Mouse (Mus musculus): ENCODE data around the gene Sipa1l1. TPM values are rescaled to one million over a fixed set of nuclear protein-coding genes. Genes with fewer than 3 reads are reported as not detected.

The Sipa1l1 gene
- polyA plus RNA-seq, 1 experiment from 2014 or later = 48.5 TPM

DNA sequence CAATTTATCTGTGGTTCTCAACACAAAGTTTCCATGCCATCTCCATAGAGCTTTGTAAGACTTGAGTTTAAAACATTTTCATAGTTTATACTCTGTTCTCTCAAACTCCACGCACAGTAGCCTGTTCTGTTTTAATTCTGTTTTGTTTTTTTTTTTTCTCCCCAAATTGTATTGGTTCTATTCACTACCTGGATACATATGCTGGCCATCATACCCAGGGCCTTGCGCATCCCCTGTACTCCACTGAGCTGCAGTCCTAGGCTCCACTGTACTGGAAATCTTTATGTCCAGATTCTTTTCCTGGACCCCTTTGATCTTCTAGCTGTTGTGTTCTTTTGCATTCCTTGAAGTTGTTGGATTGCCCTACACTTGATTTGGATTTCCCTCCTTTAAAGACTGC, 56.2 kb downstream of the Sipa1l1 start:
- H3K27ac ChIP-seq (ENCODE audit: low read depth, low read length) = no peak overlapping the region
- H3K9me3 ChIP-seq (ENCODE audit: control insufficient read depth, low read length) = no peaks in the 10 kb centered on the region
- no peak overlapping the region for H3K4me2 ChIP-seq (ENCODE audit: low read depth, low read length, severe bottlenecking)
- no peaks in the 10 kb centered on the region for H3K36me3 ChIP-seq (ENCODE audit: control insufficient read depth, insufficient read depth, low read length)
- H3K9ac ChIP-seq (ENCODE audit: low read length) = no peak overlapping the region
- no peak for DNase-seq (ENCODE audit: low spot score)
- no peak for ATAC-seq (replicated peaks; ENCODE audit: low FRiP score)
- H3K4me1 ChIP-seq (replicated peaks; ENCODE audit: control insufficient read depth, insufficient read depth, low read length) = 0 out of 2 replicates have a peak, but pooled peaks cover 11% of the 10 kb centered on the region
- no peak overlapping the region for H3K4me3 ChIP-seq (ENCODE audit: low read depth, low read length)
- 92% methylated on average over 2 of the region's 2 CpGs for WGBS
- H3K27me3 ChIP-seq (ENCODE audit: control insufficient read depth, insufficient read depth, low read length) = no peaks in the 10 kb centered on the region

DNA sequence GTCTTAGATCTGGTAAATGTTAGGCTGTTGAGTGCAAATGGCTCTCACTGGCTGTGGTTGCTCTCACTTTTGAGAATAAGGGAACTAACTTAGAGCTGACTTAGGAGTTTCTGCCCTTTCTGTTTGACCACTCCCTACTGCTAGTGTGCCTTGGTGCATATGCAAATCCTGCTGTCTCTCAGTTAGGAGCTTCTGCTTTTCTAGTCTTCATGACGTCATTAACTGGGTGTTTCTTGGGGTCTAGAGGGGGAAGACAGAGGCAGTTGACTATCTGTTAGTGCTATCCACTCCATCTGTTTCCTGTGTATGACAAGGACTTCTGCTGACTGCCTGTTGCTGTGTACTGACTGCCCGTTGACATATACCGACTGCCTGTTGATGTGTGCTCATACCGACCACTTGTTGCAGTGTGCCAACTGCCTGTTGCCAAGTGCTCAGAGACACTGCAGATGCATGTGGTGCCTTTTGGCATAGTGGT, 56.7 kb downstream of the Sipa1l1 start:
- DNase-seq (ENCODE audit: low spot score) (no peak), ATAC-seq (replicated peaks; ENCODE audit: low FRiP score) (no peak)
- WGBS = 58% methylated on average over 4 of the region's 4 CpGs
- H3K27me3 ChIP-seq (ENCODE audit: control insufficient read depth, insufficient read depth, low read length) = no peaks in the 10 kb centered on the region
- no peak overlapping the region for H3K4me2 ChIP-seq (ENCODE audit: low read depth, low read length, severe bottlenecking)
- no peaks in the 10 kb centered on the region for H3K36me3 ChIP-seq (ENCODE audit: control insufficient read depth, insufficient read depth, low read length)
- H3K27ac ChIP-seq (ENCODE audit: low read depth, low read length) = no peak overlapping the region
- no peak overlapping the region for H3K9ac ChIP-seq (ENCODE audit: low read length)
- no peaks in the 10 kb centered on the region for H3K9me3 ChIP-seq (ENCODE audit: control insufficient read depth, low read length)
- 0 out of 2 replicates have a peak, but pooled peaks cover 11% of the 10 kb centered on the region for H3K4me1 ChIP-seq (replicated peaks; ENCODE audit: control insufficient read depth, insufficient read depth, low read length)
- no peak overlapping the region for H3K4me3 ChIP-seq (ENCODE audit: low read depth, low read length)

GRCm38 (mm10) chr12:82226311-82227066, 57.4 kb downstream of the Sipa1l1 start:
- Histone ChIP-seq H3K27ac (ENCODE audit: low read depth, low read length) (no peak overlapping the region), H3K4me2 (ENCODE audit: low read depth, low read length, severe bottlenecking) (no peak overlapping the region), H3K27me3 (ENCODE audit: control insufficient read depth, insufficient read depth, low read length) (no peaks in the 10 kb centered on the region), H3K4me1 (replicated peaks; ENCODE audit: control insufficient read depth, insufficient read depth, low read length) (0 out of 2 replicates have a peak, but pooled peaks cover 12% of the 10 kb centered on the region), H3K9ac (ENCODE audit: low read length) (no peak overlapping the region), H3K9me3 (ENCODE audit: control insufficient read depth, low read length) (no peaks in the 10 kb centered on the region), H3K4me3 (ENCODE audit: low read depth, low read length) (no peak overlapping the region), H3K36me3 (ENCODE audit: control insufficient read depth, insufficient read depth, low read length) (no peaks in the 10 kb centered on the region)
- DNase-seq (ENCODE audit: low spot score) (no peak), ATAC-seq (replicated peaks; ENCODE audit: low FRiP score) (no peak)
- 44% methylated on average over 6 of the region's 6 CpGs for WGBS

GRCm38 (mm10) chr12:82230127-82230526, 61.0 kb downstream of the Sipa1l1 start:
- Histone ChIP-seq H3K36me3 (ENCODE audit: control insufficient read depth, insufficient read depth, low read length) (no peaks in the 10 kb centered on the region), H3K4me2 (ENCODE audit: low read depth, low read length, severe bottlenecking) (no peak overlapping the region), H3K27me3 (ENCODE audit: control insufficient read depth, insufficient read depth, low read length) (no peaks in the 10 kb centered on the region), H3K9me3 (ENCODE audit: control insufficient read depth, low read length) (no peaks in the 10 kb centered on the region), H3K4me1 (replicated peaks; ENCODE audit: control insufficient read depth, insufficient read depth, low read length) (peaks cover 17% of the 10 kb centered on the region; the same call in 1 of the 2 replicates), H3K9ac (ENCODE audit: low read length) (no peak overlapping the region), H3K4me3 (ENCODE audit: low read depth, low read length) (no peak overlapping the region), H3K27ac (ENCODE audit: low read depth, low read length) (no peak overlapping the region)
- DNase-seq (ENCODE audit: low spot score) (no peak), ATAC-seq (replicated peaks; ENCODE audit: low FRiP score) (no peak)
- WGBS = 74% methylated on average over 4 of the region's 4 CpGs

- Histone ChIP-seq H3K27ac (ENCODE audit: low read depth, low read length) (no peak overlapping the region), H3K4me1 (replicated peaks; ENCODE audit: control insufficient read depth, insufficient read depth, low read length) (peaks cover 12% of the 10 kb centered on the region; the same call in 1 of the 2 replicates), H3K27me3 (ENCODE audit: control insufficient read depth, insufficient read depth, low read length) (no peaks in the 10 kb centered on the region), H3K9ac (ENCODE audit: low read length) (no peak overlapping the region), H3K4me2 (ENCODE audit: low read depth, low read length, severe bottlenecking) (no peak overlapping the region), H3K36me3 (ENCODE audit: control insufficient read depth, insufficient read depth, low read length) (no peaks in the 10 kb centered on the region), H3K9me3 (ENCODE audit: control insufficient read depth, low read length) (no peaks in the 10 kb centered on the region), H3K4me3 (ENCODE audit: low read depth, low read length) (no peak overlapping the region)
- DNase-seq (ENCODE audit: low spot score) = no peak
- no peak for ATAC-seq (replicated peaks; ENCODE audit: low FRiP score)
- 88% methylated on average over 7 of the region's 7 CpGs for WGBS
Measured at GRCm38 (mm10) chr12:82231191-82231590, 62.1 kb downstream of the Sipa1l1 start.

- Histone ChIP-seq H3K9ac (ENCODE audit: low read length) (no peak overlapping the region), H3K27ac (ENCODE audit: low read depth, low read length) (no peak overlapping the region), H3K4me2 (ENCODE audit: low read depth, low read length, severe bottlenecking) (no peak overlapping the region), H3K9me3 (ENCODE audit: control insufficient read depth, low read length) (no peaks in the 10 kb centered on the region), H3K27me3 (ENCODE audit: control insufficient read depth, insufficient read depth, low read length) (no peaks in the 10 kb centered on the region), H3K4me3 (ENCODE audit: low read depth, low read length) (no peak overlapping the region), H3K36me3 (ENCODE audit: control insufficient read depth, insufficient read depth, low read length) (no peaks in the 10 kb centered on the region), H3K4me1 (replicated peaks; ENCODE audit: control insufficient read depth, insufficient read depth, low read length) (peaks cover 6% of the 10 kb centered on the region; the same call in 1 of the 2 replicates)
- WGBS = 89% methylated on average over 3 of the region's 3 CpGs
- ATAC-seq (replicated peaks; ENCODE audit: low FRiP score) = no peak
- DNase-seq (ENCODE audit: low spot score) = no peak
Measured at GRCm38 (mm10) chr12:82233177-82233576, 64.1 kb downstream of the Sipa1l1 start.

GRCm38 (mm10) chr12:82234463-82235223, 65.5 kb downstream of the Sipa1l1 start:
- no peak for ATAC-seq (replicated peaks; ENCODE audit: low FRiP score)
- Histone ChIP-seq H3K4me1 (replicated peaks; ENCODE audit: control insufficient read depth, insufficient read depth, low read length) (peaks cover 6% of the 10 kb centered on the region; the same call in 1 of the 2 replicates), H3K4me2 (ENCODE audit: low read depth, low read length, severe bottlenecking) (no peak overlapping the region)

DNA sequence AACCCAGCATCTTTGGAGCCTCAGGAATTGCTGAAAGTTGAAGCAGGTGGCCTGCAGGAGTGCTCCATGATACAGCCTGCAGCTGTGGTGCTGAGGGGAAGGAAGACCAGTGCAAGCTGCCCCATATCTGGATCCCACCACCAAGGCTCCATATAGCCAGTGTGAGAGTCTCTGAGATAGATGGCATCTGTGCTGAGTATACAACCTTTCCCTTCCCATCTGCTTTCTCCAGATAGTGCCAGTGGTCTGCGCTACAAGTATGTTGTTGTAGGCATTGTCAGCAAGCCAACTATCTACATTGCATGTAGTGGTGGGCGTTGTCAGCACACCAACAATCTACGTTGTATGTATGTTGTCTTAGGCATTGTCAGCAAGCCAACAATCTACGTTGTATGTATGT, 68.0 kb downstream of the Sipa1l1 start:
- H3K4me3 ChIP-seq (ENCODE audit: low read depth, low read length) = no peak overlapping the region
- no peak for DNase-seq (ENCODE audit: low spot score)
- 93% methylated on average over 4 of the region's 4 CpGs for WGBS
- no peak overlapping the region for H3K27ac ChIP-seq (ENCODE audit: low read depth, low read length)
- H3K9ac ChIP-seq (ENCODE audit: low read length) = no peak overlapping the region
- H3K27me3 ChIP-seq (ENCODE audit: control insufficient read depth, insufficient read depth, low read length) = no peaks in the 10 kb centered on the region
- peaks cover 2% of the 10 kb centered on the region; the same call in 1 of the 2 replicates for H3K4me1 ChIP-seq (replicated peaks; ENCODE audit: control insufficient read depth, insufficient read depth, low read length)
- H3K4me2 ChIP-seq (ENCODE audit: low read depth, low read length, severe bottlenecking) = no peak overlapping the region
- H3K36me3 ChIP-seq (ENCODE audit: control insufficient read depth, insufficient read depth, low read length) = no peaks in the 10 kb centered on the region
- no peak for ATAC-seq (replicated peaks; ENCODE audit: low FRiP score)
- H3K9me3 ChIP-seq (ENCODE audit: control insufficient read depth, low read length) = no peaks in the 10 kb centered on the region

More at GRCm38 (mm10) chr12:82234463-82235223, 65.5 kb downstream of the Sipa1l1 start:
- WGBS = 84% methylated on average over 14 of the region's 14 CpGs
- Histone ChIP-seq H3K27ac (ENCODE audit: low read depth, low read length) (no peak overlapping the region), H3K9ac (ENCODE audit: low read length) (no peak overlapping the region), H3K36me3 (ENCODE audit: control insufficient read depth, insufficient read depth, low read length) (no peaks in the 10 kb centered on the region), H3K4me3 (ENCODE audit: low read depth, low read length) (no peak overlapping the region), H3K27me3 (ENCODE audit: control insufficient read depth, insufficient read depth, low read length) (no peaks in the 10 kb centered on the region), H3K9me3 (ENCODE audit: control insufficient read depth, low read length) (no peaks in the 10 kb centered on the region)
- DNase-seq (ENCODE audit: low spot score) = no peak

Measured in forebrain, embryonic 11.5 days (tissue).